Mouse (Mus musculus) limb, embryonic 11.5 days (tissue): ENCODE results near the gene Dync1i1. TPM values are rescaled to one million over a fixed set of nuclear protein-coding genes. Genes with fewer than 3 reads are reported as not detected.
A peak's percentile ranks its signal among the peaks of the same experiment; 100 is the strongest.

Experiments
- ATAC-seq: fragments of 200-750 bp; cut with Nextera tagmentation; 2 replicates; pipeline ENCODE4 v1.8.0; 2017; ENCODE audit warnings: low read depth; ENCODE audit not compliant: insufficient number of reproducible peaks, low FRiP score, low TSS enrichment
- DNase-seq: peaks from one replicate; pipeline ENCODE4 v3.0.0-alpha.2; 2015; ENCODE audit warnings: low spot score
- H3K27ac ChIP-seq: fragments of 300-500 bp; sonication (generic); replicated peaks from 2 replicates; pipeline ENCODE4 v1.5.1; 2014; ENCODE audit warnings: low read depth, mild to moderate bottlenecking, low read length
- H3K27me3 ChIP-seq: fragments of 300-500 bp; sonication (generic); 2 replicates; pipeline ENCODE4 v1.6.1; 2014; ENCODE audit warnings: mild to moderate bottlenecking, low read length, mixed read lengths; ENCODE audit not compliant: control insufficient read depth, insufficient read depth
- H3K36me3 ChIP-seq: fragments of 300-500 bp; sonication (generic); 2 replicates; pipeline ENCODE4 v1.6.1; 2014; ENCODE audit warnings: mild to moderate bottlenecking, low read length, moderate library complexity, mixed read lengths; ENCODE audit not compliant: control insufficient read depth, insufficient read depth
- H3K4me1 ChIP-seq: fragments of 300-500 bp; sonication (generic); 2 replicates; pipeline ENCODE4 v1.6.1; 2014; ENCODE audit warnings: low read length, mixed read lengths; ENCODE audit not compliant: control insufficient read depth, insufficient read depth
- H3K4me2 ChIP-seq: fragments of 300-500 bp; sonication (generic); 2 replicates; pipeline ENCODE4 v1.6.1; 2014; ENCODE audit warnings: low read depth, mild to moderate bottlenecking, moderate library complexity; ENCODE audit not compliant: severe bottlenecking
- H3K4me3 ChIP-seq: fragments of 300-500 bp; sonication (generic); 2 replicates; pipeline ENCODE4 v1.5.1; 2014; ENCODE audit warnings: low read depth, low read length
- H3K9ac ChIP-seq: fragments of 300-500 bp; sonication (generic); 2 replicates; pipeline ENCODE4 v1.6.1; 2014; ENCODE audit warnings: mild to moderate bottlenecking, low read length
- H3K9me3 ChIP-seq: fragments of 300-500 bp; sonication (generic); 2 replicates; pipeline ENCODE4 v1.6.1; 2016; ENCODE audit warnings: low read length; ENCODE audit not compliant: control insufficient read depth
- WGBS: fragments of 180-500 bp; shearing (Covaris S2); extraction: QIAGEN DNeasy Blood & Tissue Kit; methylation state at CpG from one replicate; pipeline ENCODE4 v1.1.7; 2014; 5-methylcytosine and 5-hydroxymethylcytosine counted together
- polyA plus RNA-seq: library from polyadenylated mRNA; unstranded; fragments of >200 nt; fragmentation: Nextera tagmentation; extraction: Ambion mirVana; gene quantifications from 2 replicates; pipeline ENCODE4 v1.2.1, GENCODE M21; 2014

Gene Dync1i1
- polyA plus RNA-seq, 1 experiment from 2014 or later: 5.7 TPM

- H3K4me1 ChIP-seq: peaks cover 7% of the 10 kb centered on the region; the same call in 1 of the 2 replicates
- H3K9me3 ChIP-seq: no peaks in the 10 kb centered on the region
- ATAC-seq: no peak
- no peak overlapping the region for H3K4me2 ChIP-seq
- no peaks in the 10 kb centered on the region for H3K27me3 ChIP-seq
- no peaks in the 10 kb centered on the region for H3K36me3 ChIP-seq
- 77% methylated on average over 12 of the region's 12 CpGs for WGBS
- no peak overlapping the region for H3K27ac ChIP-seq
- no peak overlapping the region for H3K9ac ChIP-seq
- DNase-seq: no peak
- H3K4me3 ChIP-seq: no peak overlapping the region
These were observed 321.4 kb downstream of the Dync1i1 start for GRCm38 (mm10) chr6:6046729-6047424.

GRCm38 (mm10) chr6:6052696-6053095 is 327.3 kb downstream of the Dync1i1 start:
- DNase-seq (no peak), ATAC-seq (no peak)
- 79% methylated on average over 11 of the region's 11 CpGs for WGBS
- Histone ChIP-seq H3K4me1 (no peaks in the 10 kb centered on the region), H3K4me2 (no peak overlapping the region), H3K27me3 (no peaks in the 10 kb centered on the region), H3K27ac (no peak overlapping the region), H3K4me3 (no peak overlapping the region), H3K9me3 (no peaks in the 10 kb centered on the region), H3K36me3 (no peaks in the 10 kb centered on the region), H3K9ac (no peak overlapping the region)

- Histone ChIP-seq H3K4me1 (no peaks in the 10 kb centered on the region), H3K9me3 (no peaks in the 10 kb centered on the region), H3K4me3 (no peak overlapping the region), H3K4me2 (no peak overlapping the region), H3K27ac (no peak overlapping the region), H3K36me3 (no peaks in the 10 kb centered on the region), H3K9ac (no peak overlapping the region), H3K27me3 (no peaks in the 10 kb centered on the region)
- WGBS: 87% methylated on average over 3 of the region's 3 CpGs
- DNase-seq (no peak), ATAC-seq (no peak)
These were observed 328.5 kb downstream of the Dync1i1 start for GRCm38 (mm10) chr6:6053946-6054345.

GRCm38 (mm10) chr6:6058548-6058947 is 333.1 kb downstream of the Dync1i1 start:
- DNase-seq (peak; percentile 40), ATAC-seq (peak; percentile 47; the same call in 1 of the 2 replicates)
- Histone ChIP-seq H3K4me3 (no peak overlapping the region), H3K27ac (peak overlapping the region; percentile 26; the same call in 1 of the 2 replicates), H3K4me1 (no peaks in the 10 kb centered on the region), H3K27me3 (no peaks in the 10 kb centered on the region), H3K36me3 (no peaks in the 10 kb centered on the region), H3K9ac (no peak overlapping the region), H3K9me3 (no peaks in the 10 kb centered on the region), H3K4me2 (no peak overlapping the region)
- 45% methylated on average over 3 of the region's 3 CpGs for WGBS

- Histone ChIP-seq H3K27me3 (no peaks in the 10 kb centered on the region), H3K9ac (no peak overlapping the region), H3K27ac (no peak overlapping the region), H3K4me3 (no peak overlapping the region), H3K36me3 (no peaks in the 10 kb centered on the region), H3K9me3 (no peaks in the 10 kb centered on the region), H3K4me2 (no peak overlapping the region), H3K4me1 (no peaks in the 10 kb centered on the region)
- DNase-seq (no peak), ATAC-seq (no peak)
- WGBS: 93% methylated on average over 6 of the region's 6 CpGs
These were observed 341.8 kb downstream of the Dync1i1 start for GRCm38 (mm10) chr6:6067201-6067600.

- 10% methylated on average over 3 of the region's 3 CpGs for WGBS
- Histone ChIP-seq H3K27me3 (no peaks in the 10 kb centered on the region), H3K36me3 (no peaks in the 10 kb centered on the region), H3K4me3 (no peak overlapping the region), H3K4me2 (no peak overlapping the region), H3K4me1 (no peaks in the 10 kb centered on the region), H3K27ac (0 out of 2 replicates have a peak overlapping the region, but pooled peaks have one; percentile 4), H3K9ac (no peak overlapping the region), H3K9me3 (no peaks in the 10 kb centered on the region)
- ATAC-seq (no peak), DNase-seq (no peak)
These were observed 344.6 kb downstream of the Dync1i1 start for GRCm38 (mm10) chr6:6070015-6070414.

- Histone ChIP-seq H3K4me1 (no peaks in the 10 kb centered on the region), H3K4me2 (no peak overlapping the region), H3K4me3 (no peak overlapping the region), H3K27ac (no peak overlapping the region), H3K9ac (no peak overlapping the region), H3K27me3 (no peaks in the 10 kb centered on the region), H3K9me3 (no peaks in the 10 kb centered on the region), H3K36me3 (no peaks in the 10 kb centered on the region)
- DNase-seq (no peak), ATAC-seq (no peak)
- 82% methylated on average over 7 of the region's 7 CpGs for WGBS
These were observed 345.6 kb downstream of the Dync1i1 start for GRCm38 (mm10) chr6:6071038-6071437.

- no peak overlapping the region for H3K27ac ChIP-seq
- H3K4me2 ChIP-seq: no peak overlapping the region
- no peak for ATAC-seq
- H3K9me3 ChIP-seq: no peaks in the 10 kb centered on the region
- WGBS: 91% methylated on average over 7 of the region's 7 CpGs
- no peak overlapping the region for H3K4me3 ChIP-seq
- DNase-seq: no peak
- no peaks in the 10 kb centered on the region for H3K27me3 ChIP-seq
- no peaks in the 10 kb centered on the region for H3K4me1 ChIP-seq
- no peak overlapping the region for H3K9ac ChIP-seq
- H3K36me3 ChIP-seq: no peaks in the 10 kb centered on the region
These were observed 350.6 kb downstream of the Dync1i1 start for GRCm38 (mm10) chr6:6075940-6076447.
